Mouse (Mus musculus) frontal cortex, postnatal 14 days (tissue): ENCODE data around the gene Fam214a.

ENCODE experiments used
- DNase-seq, 2 experiments: peaks; one replicate each; pipeline ENCODE4 v3.0.0; 2022; ENCODE audit warnings: low spot score in 2 of 2

Fam214a gene

DNA sequence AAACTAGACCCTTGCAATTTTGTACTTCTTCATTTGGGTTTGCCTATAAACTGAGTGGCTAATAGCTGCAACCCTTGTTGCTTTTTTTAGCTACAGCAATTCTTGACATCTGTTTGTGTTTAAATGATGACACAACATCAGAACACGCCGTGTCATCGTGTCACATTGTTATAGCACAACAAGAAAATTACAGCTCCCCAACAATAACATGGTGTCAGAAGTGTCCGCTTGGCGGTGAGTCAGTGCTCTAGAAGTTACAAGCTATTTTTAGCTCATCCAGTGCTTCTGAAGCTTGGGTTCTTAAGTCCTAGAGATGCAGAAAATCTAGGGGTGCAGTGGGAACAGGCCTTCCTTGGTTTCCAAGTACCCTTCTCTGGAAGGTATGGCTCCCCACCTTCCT is 578 bp upstream of the Fam214a start:
- no peak for DNase-seq

DNA sequence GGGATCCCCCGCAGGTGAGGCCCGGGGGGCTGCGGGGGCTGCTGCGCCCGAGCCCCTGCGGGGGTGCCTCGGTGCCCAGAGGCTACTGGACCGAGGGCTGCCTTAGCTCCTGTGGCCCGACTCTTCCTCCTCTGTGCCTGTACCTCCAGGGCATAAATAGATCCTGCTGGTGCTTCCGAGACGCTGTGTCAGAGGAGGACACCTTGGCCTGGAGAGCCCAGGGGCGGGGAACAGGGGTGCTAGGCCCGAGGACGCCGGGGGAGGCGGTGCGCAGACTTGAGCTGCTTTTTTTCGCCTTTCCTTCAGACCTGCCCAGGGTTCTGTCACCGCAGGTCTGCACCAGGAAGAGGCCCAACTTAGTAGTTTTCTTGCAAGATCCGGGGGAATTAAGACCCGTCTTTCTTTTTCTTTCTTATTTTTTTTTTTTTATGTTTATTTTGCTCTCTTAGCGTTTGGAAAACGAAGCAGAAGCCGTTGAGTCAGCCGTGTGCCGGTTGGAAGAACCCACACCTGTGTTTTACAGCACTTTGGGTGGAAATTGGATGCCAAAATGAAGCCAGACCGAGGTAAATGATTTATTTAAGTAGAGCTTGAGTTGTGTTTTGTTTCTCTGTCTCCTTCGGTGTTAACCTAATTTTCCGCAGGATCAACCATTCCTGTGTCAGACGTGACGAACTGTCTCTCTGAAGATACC is 728 bp downstream of the Fam214a start:
- peak in 1 of 2 experiments; percentile 39 for DNase-seq

DNA sequence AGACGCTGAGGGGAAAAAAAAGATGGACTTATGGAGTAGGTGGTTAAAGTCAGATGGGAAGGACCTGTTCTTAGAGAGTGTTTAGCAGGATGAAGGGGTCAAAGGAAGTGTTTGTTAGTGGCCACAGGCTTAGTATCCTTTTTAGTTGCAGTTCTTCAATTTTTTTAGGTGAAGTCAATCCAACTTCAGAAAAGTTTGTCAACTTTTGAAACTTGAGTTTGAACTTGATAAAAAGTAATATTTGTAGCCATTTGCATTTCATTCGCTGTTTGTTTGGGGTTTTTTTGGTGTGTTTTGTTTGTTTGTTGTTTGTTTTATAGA is 1.2 kb downstream of the Fam214a start:
- no peak for DNase-seq

DNA sequence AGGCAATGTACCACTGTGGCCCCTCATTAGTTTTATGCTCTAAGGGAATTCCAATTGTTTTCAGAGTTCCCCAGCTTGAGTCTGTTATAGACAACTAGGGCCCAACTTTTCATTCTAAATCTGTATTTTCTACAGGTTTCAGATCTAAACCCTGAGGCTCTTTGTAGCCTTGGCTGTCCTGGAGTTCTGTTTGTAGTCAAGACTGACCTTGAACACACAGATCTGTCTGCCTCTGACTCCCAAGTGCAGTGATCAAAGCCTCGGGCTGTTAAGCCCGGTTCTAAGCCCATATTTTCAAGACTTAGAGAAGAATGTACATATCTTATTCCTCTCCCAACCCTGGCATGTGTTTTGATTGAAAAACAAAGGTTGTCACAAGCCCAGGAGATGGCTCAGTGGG is 1.7 kb downstream of the Fam214a start:
- no peak for DNase-seq

DNA sequence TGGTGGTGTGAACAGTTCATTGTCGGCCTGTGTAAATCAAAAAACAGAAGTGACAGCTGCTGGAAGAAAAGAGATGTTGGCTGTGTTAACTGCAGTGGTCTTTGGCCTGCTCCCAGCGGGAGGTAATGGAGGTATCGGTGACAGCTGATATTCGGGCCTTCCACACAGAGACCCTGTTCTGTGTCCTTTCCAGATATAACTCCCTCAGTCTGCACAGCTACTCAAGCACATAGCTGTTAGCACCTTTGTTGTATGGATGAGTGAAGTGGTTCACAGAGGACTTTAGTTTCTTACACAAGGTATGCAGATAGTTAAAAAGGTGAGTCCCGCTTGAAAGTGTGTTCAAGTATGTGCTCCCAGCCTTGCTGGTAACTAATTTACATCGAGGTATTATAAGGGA is 7.9 kb downstream of the Fam214a start:
- DNase-seq, result no peak

DNA sequence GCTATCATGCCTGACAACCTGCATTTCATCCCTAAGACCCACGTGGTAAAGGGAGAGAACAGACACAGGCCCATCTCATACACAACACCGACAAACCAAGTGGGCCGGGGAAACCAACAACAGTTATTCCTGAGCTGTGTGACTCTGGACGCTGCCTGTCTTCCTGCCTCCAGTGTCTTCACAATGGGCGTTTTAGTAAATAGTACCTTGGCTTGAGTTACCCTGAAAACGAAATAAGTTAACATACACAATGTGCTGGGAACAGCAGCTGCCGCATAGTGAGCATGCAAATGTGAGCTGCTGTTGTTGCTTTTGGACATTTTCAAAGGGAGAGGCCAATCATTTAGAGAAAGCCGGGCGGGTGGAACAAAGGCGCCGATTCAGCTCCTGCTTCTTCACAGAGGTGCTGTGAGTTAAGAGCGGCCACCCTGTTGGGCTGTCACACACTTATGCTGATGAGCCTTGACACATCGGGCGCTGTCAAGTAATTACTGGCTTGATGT is 8.4 kb downstream of the Fam214a start:
- no peak for DNase-seq

DNA sequence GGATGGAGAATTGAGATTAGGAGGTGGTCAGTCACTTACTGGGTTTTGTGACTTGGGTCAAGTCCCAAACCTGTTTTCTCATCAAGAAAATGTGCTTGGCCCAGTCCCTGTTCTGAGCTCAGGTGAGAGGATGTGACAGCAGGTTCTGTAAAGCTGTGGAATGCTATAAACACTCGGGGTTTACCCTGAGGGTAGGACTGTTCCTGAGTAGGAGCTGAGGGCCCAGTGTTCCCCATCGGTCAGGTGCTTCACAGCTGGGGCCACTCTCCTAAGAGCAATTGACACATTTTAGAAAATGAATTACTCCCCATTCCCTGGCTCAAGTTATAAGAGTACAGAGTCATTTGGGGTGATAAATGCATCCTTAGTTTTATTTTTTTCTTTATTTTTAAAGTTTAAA is 11.3 kb downstream of the Fam214a start:
- no peak for DNase-seq

DNA sequence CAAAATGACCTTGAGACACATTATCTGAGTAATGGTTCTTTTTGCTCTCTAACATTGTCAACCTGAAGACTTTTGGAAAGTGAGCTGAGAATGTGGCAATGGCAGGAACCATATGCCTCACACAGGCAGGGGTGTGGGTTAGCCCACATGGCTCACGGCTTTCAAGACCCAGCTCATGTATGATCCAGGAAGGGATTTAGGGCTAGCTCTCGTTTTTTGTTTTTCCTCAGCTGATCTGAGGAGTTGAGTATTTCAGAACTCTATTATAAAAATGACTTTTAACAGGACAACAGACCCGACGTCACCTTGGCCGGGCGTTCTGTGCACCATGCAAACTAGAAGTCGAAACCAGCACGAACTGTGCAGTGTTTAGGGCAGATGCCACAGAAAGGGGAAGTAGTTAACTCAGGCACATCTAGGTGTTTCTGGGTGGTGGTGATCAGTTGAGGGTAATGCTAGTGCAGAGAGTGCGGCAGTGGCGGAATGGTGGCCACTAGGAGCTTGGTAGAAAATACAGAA is 12.2 kb downstream of the Fam214a start:
- no peak for DNase-seq

DNA sequence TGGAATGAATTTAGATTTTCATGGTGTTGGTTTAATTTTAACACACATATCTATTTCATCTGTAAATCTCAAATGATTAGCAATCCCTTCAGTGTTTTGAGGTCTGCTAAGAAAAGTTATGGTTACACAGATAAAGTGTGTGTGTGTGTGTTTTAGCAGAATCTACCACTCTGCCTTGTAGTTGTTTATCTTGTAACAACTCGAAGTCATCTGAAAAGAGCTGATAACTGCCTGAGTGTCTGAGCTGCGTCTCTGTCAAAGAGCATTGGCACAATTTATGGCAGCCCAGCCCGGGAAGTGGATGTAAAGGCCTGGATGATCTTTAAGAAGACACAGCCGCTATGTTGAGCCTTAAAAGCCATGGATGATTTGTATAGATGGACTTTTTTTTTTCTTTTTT is 13.5 kb downstream of the Fam214a start:
- DNase-seq, result no peak

DNA sequence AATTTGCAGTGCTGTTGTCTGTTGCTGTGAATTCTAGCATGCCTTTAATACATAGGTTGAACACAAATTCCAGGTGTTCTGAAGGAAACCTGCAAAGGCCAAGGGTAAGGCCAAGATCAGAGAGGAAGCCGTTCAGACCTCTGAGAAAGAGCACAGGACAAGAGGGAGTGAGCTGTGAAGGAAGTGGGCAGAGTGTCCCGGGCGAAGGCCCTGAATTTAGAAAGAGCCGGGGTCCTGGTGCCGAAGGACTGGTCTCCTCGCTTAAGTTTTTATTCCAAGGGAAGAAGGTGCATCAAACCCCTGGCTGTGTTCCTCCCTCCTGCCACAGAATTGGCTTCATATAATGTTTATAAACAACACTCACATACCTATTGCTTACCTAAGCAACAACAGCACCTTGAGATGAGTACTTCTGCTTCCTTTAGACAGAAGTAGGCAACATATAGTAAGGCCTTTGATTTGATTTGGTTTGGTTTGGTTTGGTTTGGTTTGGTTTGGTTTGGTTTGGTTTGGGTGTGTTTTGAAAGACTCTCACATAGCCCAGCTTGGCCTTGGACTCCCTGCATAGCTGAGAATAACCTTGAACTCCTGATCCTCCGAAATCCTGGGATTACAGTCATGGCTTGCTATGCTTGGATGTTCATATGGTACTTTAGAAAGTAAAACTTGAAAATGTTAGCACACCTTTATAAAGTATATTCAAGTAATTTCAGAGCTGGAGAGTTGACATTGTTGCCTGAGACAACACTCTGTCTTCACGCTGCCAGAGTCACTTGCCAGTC is 16.2 kb downstream of the Fam214a start:
- DNase-seq, result no peak

DNA sequence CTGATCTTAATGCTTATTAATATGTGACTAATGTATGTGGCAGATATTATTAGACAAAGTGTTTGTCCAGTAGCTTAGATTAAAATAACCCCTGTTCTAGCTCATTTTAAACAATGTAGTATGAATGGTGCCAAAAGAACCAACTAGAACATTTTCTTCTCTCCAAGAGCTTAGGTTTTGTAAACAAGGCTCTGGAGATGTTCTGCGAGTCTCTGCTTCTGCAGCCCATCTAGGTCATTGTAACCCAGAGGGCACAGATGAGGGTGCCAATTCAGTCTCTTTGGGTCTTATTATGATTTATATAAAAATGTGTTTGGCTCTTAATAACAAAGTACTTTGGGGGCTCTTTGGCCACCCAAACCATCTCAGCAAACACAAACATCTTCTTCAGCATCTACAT is 17.9 kb downstream of the Fam214a start:
- DNase-seq, result no peak

DNA sequence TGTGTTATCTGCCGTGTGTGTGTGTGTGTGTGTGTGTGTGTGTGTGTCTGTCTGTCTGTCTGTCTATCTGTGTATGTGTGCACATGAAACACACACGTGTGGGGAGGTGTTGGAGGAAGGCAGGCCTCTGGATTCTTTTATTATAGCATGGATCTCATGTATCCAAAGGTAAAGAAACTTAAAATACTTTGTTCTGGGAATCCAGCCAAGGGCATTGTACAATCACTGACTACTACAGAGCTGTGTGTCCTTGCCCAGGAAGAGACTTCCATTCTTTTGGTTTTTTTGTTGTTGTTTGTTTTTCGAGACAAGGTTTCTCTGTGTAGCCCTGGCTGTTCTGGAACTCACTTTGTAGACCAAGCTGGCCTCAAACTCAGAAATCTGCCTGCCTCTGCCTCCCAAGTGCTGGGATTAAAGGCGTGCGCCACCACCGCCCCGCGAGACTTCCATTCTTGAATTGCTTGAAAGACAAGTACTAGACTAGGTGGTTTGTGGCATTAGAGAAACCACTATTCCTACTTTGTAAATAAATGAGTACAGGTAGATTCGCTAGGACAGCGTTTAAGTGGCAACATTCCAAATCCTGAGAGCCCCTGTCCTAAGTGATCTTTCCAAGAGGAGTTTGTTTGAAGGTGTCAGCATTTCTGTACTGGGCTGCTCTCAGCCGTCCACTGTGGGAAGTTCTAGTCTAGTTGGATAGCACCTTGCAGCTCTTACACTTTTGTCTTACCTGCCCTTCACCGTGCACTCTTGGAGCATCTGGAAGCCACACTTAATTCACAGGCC is 18.7 kb downstream of the Fam214a start:
- no peak for DNase-seq

DNA sequence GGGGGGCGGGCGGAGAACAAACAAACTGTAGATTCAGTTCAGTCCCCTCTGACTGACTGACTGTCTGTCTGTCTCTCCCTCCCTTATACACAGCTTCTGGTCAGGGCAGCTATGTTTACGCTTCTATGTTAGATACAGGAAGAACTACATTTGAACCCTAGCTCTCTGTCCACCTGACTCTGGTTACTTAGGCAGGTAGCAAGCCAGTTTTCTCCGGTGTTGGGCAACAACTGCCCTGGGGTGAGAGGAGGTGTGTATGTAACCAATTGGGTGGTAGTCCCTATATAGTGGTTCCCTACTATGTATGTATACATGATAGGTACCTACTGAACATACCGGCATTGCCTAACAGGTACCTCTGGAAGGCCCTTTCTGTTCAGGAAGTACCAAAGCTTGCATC is 20.1 kb downstream of the Fam214a start:
- no peak for DNase-seq

DNA sequence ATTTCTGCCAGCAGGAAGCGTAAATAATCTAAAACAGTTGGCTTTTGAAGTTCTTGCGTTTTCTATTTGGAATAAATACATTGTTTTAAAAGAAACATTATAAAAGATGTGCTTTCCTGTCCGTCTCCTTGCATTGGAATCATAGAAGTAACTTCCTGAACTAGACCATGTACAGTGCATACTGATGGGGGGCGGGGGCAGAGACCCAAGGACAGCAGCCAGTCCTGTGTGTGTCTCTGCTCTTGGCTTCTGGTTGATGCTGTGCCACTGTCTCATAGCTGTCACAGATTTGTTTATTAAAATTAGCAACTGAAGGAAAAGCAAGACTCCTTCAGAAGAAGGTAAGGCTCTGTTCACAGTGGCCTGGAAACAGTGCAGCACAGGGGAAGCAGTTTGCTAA is 20.5 kb downstream of the Fam214a start:
- no peak for DNase-seq

DNA sequence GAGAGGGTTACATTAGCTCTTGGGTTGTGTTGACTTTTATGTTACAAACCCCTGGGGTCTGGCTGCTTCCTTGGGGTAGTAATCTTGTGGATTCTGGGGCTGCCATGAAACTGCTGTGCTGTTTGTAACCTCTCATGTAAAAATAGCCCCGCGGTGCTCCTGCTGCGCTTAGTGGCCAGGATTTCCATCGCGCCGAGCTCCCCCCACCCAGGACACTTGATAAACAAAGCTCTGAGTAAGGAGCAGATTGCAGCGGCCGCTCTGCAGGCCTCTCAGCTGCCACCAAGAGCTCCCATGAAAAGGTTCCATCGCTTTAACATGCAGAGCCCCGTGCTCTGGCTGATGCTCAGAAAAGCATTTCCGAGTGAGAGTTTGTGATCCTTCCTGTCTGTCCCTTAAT is 22.1 kb downstream of the Fam214a start:
- DNase-seq, result no peak

DNA sequence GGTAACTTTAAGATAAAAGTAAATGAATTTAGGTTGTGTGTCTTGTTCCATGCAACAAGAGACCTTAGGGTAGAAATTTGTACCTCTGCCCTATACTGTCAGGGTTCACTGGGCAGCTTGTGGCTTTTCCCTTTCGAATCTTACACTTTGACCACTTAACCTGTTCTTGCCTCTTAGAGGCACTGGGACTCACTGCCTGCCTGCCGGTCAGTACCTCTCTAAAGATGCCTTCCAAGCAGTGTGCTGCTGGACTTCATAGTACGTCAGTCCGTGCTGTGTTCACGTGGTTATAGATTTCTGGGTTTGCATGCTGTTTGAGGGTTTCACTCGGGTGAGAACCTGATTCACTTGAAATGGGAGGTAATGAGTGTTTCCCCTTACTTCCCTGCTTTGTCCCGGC is 22.7 kb downstream of the Fam214a start:
- no peak for DNase-seq

DNA sequence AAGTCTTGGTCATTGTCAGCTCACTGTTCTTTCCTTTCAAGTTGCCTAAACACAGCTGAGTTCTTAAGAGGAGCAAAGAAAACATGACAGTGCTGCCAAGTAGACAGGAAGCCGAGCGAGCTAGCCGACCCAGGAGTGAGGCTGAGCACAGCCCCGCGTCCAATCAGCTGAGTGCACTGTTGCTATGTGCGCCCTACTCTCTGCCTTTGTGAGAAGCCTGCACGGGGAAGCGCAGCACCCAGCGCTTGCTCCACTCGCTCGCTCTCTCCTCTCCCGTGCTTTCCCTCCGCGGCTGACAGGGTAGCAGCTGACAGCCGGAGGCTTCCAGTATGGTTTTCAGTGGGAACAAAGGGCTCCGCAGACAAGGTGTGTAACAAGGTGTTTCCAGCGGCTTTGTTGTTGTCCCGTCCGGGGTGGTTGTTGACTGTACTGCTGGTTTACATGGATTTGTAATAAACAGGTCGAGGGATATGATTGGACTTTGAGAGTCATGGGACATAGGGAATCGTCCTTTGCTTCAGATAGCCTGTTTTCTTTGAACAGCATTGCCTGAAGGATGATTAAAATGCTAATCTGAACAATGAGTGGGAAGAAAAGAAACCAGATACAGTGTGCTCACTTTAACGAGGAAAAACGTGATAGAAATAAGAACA is 23.4 kb downstream of the Fam214a start:
- peak; percentile 85 to 89 for DNase-seq

DNA sequence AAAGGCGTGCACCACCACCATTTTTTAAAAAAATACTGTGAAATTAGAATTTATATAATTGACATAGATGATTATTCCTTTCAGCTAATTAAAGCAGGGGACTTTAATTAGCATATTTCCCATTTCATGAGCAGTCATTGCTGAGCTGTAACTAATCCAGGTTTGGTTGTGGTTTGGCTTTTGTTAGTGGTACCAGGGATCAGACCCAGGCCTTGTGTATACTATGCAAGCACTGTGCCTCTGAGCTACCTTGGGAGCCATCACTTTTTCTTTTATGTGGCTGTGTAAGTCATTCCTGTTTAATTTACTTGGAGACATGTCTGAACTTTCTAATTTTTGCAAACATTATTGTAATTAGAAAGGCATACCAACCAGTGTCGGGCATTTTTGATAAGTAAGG is 24.6 kb downstream of the Fam214a start:
- no peak for DNase-seq

DNA sequence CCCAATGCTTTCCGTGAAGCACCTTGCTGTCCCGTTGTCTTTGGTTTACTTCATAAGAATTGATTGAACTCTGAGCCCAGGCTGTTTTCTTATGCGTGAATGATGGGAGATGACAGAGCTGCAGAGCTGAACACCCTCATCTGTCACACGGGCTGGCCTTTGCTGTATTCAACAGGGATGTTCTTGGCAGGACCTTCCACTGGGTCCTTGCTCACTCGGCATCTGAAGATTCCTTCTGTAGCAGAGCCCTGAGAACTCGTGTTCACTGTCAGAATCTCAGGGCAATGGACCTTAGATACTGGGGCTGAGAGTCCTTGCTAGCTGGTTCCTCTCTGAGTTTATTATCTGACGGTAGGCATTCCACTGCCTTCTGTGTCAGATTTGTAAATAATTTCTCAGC is 25.3 kb downstream of the Fam214a start:
- DNase-seq, result no peak

DNA sequence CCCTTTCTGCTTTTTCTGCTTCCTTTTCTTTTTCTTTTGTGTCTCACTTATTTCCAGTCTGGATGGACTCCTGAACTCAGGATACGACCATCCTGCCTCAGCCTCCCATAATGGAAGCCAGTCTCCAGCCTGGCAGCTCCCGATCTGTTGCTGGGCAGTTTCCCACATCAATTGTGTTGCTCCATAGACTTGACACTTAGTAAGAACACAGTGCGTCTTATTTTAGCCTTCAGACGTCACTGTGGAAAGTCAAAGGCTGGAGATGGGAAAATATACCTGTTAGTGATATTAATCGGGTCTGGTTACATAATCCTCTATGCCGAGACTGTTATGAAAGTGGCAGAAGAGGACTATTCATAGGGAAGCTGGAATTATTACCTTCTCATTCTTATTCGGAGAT is 26.2 kb downstream of the Fam214a start:
- no peak for DNase-seq

DNA sequence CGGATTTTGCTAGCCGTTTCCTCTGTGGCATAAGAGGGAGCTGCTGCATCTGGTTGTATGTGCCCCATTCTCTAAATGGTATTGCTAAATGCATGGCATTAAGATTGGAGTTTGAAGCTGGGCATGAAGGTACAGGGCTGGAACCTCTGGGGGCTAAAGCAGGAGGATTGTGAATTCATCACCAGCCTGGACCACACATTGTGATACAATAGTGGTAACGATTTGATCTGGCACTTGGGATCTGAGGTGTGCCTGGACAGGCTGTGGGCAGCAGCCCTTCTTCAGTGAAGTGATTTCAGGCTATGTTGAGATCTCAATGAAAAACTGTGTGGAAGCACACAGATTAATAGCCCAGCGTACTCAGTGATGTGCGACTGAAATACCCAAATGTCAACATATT is 26.7 kb downstream of the Fam214a start:
- DNase-seq, result no peak

DNA sequence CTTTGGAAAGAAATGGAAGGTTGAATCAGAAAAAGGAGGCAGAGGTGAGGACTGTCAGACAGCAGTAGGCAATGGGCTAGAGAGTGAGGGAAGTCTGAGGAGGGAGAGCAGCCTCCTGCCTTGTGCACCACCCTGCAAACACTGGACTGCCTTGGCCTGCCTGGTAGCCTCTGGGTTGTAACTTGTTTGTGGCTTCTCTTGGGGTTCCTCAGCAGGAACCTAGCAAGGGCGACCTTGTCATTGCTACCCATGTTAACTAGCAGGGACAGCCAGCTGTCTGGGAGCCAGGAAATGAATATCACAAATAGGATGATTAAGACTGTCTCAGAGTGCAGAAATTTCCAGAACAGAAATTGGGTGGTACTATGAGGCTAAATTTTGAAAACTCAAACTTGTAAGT is 27.2 kb downstream of the Fam214a start:
- no peak for DNase-seq
